Mouse (Mus musculus): Measurements from ENCODE around the gene Ppp1r16b. TPM values are rescaled to one million over a fixed set of nuclear protein-coding genes. Genes with fewer than 3 reads are reported as not detected.

The Ppp1r16b gene
- 4.5 TPM in 2 replicates for polyA plus RNA-seq (2014; fragmentation: Nextera tagmentation; extraction: Ambion mirVana)

GRCm38 (mm10) chr2:158665098-158665497 lies at the start of gene Ppp1r16b:
Ppp1r16b (plus strand) TSS chr2:158665398.
- Histone ChIP-seq H3K27ac (ENCODE audit: low read depth, low read length) (no peak within 1 kb of the TSS), H3K4me3 (ENCODE audit: low read depth, low read length) (no peak within 1 kb of the TSS), H3K4me2 (no peak within 1 kb of the TSS), H3K9ac (ENCODE audit: low read depth, low read length) (no peak within 1 kb of the TSS), H3K9me3 (replicated peaks; ENCODE audit: control insufficient read depth, low read length) (no peaks in the 10 kb centered on the region), H3K4me1 (ENCODE audit: control insufficient read depth, insufficient read depth, low read length) (peaks cover 11% of the 10 kb centered on the region), H3K36me3 (ENCODE audit: control insufficient read depth, insufficient read depth, low read length) (no peaks in the 10 kb centered on the region), H3K27me3 (ENCODE audit: control insufficient read depth, insufficient read depth, low read length) (peaks cover 35% of the 10 kb centered on the region)
- no peak for ATAC-seq (replicated peaks; ENCODE audit: insufficient number of reproducible peaks, low FRiP score, low TSS enrichment)
- WGBS (ENCODE audit: insufficient replicate concordance), result 68% methylated on average over 4 of the region's 4 CpGs

GRCm38 (mm10) chr2:158615702-158616101 lies 49.5 kb upstream of the Ppp1r16b start:
- Histone ChIP-seq H3K4me2 (no peak overlapping the region), H3K9ac (ENCODE audit: low read depth, low read length) (no peak overlapping the region), H3K4me3 (ENCODE audit: low read depth, low read length) (no peak overlapping the region), H3K36me3 (ENCODE audit: control insufficient read depth, insufficient read depth, low read length) (no peaks in the 10 kb centered on the region), H3K4me1 (ENCODE audit: control insufficient read depth, insufficient read depth, low read length) (peaks cover 6% of the 10 kb centered on the region; the same call in 1 of the 2 replicates), H3K27ac (ENCODE audit: low read depth, low read length) (no peak overlapping the region), H3K9me3 (replicated peaks; ENCODE audit: control insufficient read depth, low read length) (no peaks in the 10 kb centered on the region), H3K27me3 (ENCODE audit: control insufficient read depth, insufficient read depth, low read length) (peaks cover 94% of the 10 kb centered on the region)
- 8% methylated on average over 13 of the region's 13 CpGs for WGBS (ENCODE audit: insufficient replicate concordance)
- ATAC-seq (replicated peaks; ENCODE audit: insufficient number of reproducible peaks, low FRiP score, low TSS enrichment), result no peak

DNA sequence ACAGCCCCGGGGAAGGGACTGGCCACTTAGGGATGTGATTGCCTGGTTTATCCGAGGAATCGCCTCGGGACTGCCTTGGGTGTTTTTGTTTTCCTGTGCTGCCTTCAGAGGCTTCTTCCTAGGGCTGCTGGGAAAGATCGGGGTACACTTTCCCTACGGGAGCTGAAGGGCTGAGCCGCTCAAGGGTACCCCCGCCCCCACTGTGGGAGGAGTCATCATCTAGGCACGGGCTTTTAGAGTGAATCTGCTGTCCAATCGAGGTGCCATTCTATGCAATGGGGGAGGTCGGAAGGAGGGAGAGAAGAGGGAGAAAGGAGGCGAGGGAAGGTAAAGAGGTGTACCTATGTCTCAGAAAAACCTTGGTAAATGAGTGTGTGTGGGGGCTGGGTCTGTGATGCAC lies 48.9 kb upstream of the Ppp1r16b start:
- no peak for ATAC-seq (replicated peaks; ENCODE audit: insufficient number of reproducible peaks, low FRiP score, low TSS enrichment)
- H3K4me1 ChIP-seq (ENCODE audit: control insufficient read depth, insufficient read depth, low read length), result peaks cover 3% of the 10 kb centered on the region; the same call in 1 of the 2 replicates
- H3K27me3 ChIP-seq (ENCODE audit: control insufficient read depth, insufficient read depth, low read length), result peaks cover 94% of the 10 kb centered on the region
- no peak overlapping the region for H3K4me2 ChIP-seq
- H3K36me3 ChIP-seq (ENCODE audit: control insufficient read depth, insufficient read depth, low read length), result no peaks in the 10 kb centered on the region
- no peak overlapping the region for H3K27ac ChIP-seq (ENCODE audit: low read depth, low read length)
- H3K4me3 ChIP-seq (ENCODE audit: low read depth, low read length), result no peak overlapping the region
- no peak overlapping the region for H3K9ac ChIP-seq (ENCODE audit: low read depth, low read length)
- H3K9me3 ChIP-seq (replicated peaks; ENCODE audit: control insufficient read depth, low read length), result no peaks in the 10 kb centered on the region
- 2% methylated on average over 12 of the region's 12 CpGs for WGBS (ENCODE audit: insufficient replicate concordance)

GRCm38 (mm10) chr2:158616790-158617189 lies 48.4 kb upstream of the Ppp1r16b start:
- Histone ChIP-seq H3K27me3 (ENCODE audit: control insufficient read depth, insufficient read depth, low read length) (peaks cover 94% of the 10 kb centered on the region), H3K36me3 (ENCODE audit: control insufficient read depth, insufficient read depth, low read length) (no peaks in the 10 kb centered on the region), H3K4me2 (no peak overlapping the region), H3K4me1 (ENCODE audit: control insufficient read depth, insufficient read depth, low read length) (peaks cover 3% of the 10 kb centered on the region; the same call in 1 of the 2 replicates), H3K9ac (ENCODE audit: low read depth, low read length) (no peak overlapping the region), H3K27ac (ENCODE audit: low read depth, low read length) (no peak overlapping the region), H3K9me3 (replicated peaks; ENCODE audit: control insufficient read depth, low read length) (no peaks in the 10 kb centered on the region), H3K4me3 (ENCODE audit: low read depth, low read length) (no peak overlapping the region)
- ATAC-seq (replicated peaks; ENCODE audit: insufficient number of reproducible peaks, low FRiP score, low TSS enrichment), result no peak
- 4% methylated on average over 8 of the region's 11 CpGs for WGBS (ENCODE audit: insufficient replicate concordance)

GRCm38 (mm10) chr2:158624718-158625222 lies 40.4 kb upstream of the Ppp1r16b start, which contains the start of gene Actr5:
Actr5 (plus strand) TSS chr2:158624888.
- peak within 1 kb of the TSS; percentile 89 for H3K27ac ChIP-seq (ENCODE audit: low read depth, low read length)
- WGBS (ENCODE audit: insufficient replicate concordance), result 0% methylated on average over 39 of the region's 39 CpGs
- H3K4me2 ChIP-seq, result peak within 1 kb of the TSS; percentile 93
- H3K4me1 ChIP-seq (ENCODE audit: control insufficient read depth, insufficient read depth, low read length), result peaks cover 7% of the 10 kb centered on the region; the same call in 1 of the 2 replicates
- H3K9ac ChIP-seq (ENCODE audit: low read depth, low read length), result peak within 1 kb of the TSS; percentile 85
- peak; percentile 92 for ATAC-seq (replicated peaks; ENCODE audit: insufficient number of reproducible peaks, low FRiP score, low TSS enrichment)
- H3K36me3 ChIP-seq (ENCODE audit: control insufficient read depth, insufficient read depth, low read length), result peaks cover 8% of the 10 kb centered on the region
- peak within 1 kb of the TSS; percentile 96 for H3K4me3 ChIP-seq (ENCODE audit: low read depth, low read length)
- no peaks in the 10 kb centered on the region for H3K9me3 ChIP-seq (replicated peaks; ENCODE audit: control insufficient read depth, low read length)
- H3K27me3 ChIP-seq (ENCODE audit: control insufficient read depth, insufficient read depth, low read length), result peaks cover 17% of the 10 kb centered on the region

GRCm38 (mm10) chr2:158625231-158625630 lies 40.0 kb upstream of the Ppp1r16b start:
- Histone ChIP-seq H3K4me2 (peak overlapping the region; percentile 93), H3K27ac (ENCODE audit: low read depth, low read length) (peak overlapping the region; percentile 89), H3K9ac (ENCODE audit: low read depth, low read length) (peak overlapping the region; percentile 85), H3K9me3 (replicated peaks; ENCODE audit: control insufficient read depth, low read length) (no peaks in the 10 kb centered on the region), H3K4me3 (ENCODE audit: low read depth, low read length) (peak overlapping the region; percentile 96), H3K27me3 (ENCODE audit: control insufficient read depth, insufficient read depth, low read length) (peaks cover 15% of the 10 kb centered on the region), H3K36me3 (ENCODE audit: control insufficient read depth, insufficient read depth, low read length) (peaks cover 8% of the 10 kb centered on the region), H3K4me1 (ENCODE audit: control insufficient read depth, insufficient read depth, low read length) (peaks cover 7% of the 10 kb centered on the region; the same call in 1 of the 2 replicates)
- peak; percentile 45; the same call in 1 of the 2 replicates for ATAC-seq (replicated peaks; ENCODE audit: insufficient number of reproducible peaks, low FRiP score, low TSS enrichment)
- under 1% methylated on average over 42 of the region's 44 CpGs for WGBS (ENCODE audit: insufficient replicate concordance)

GRCm38 (mm10) chr2:158625697-158626096 lies 39.5 kb upstream of the Ppp1r16b start:
- Histone ChIP-seq H3K9ac (ENCODE audit: low read depth, low read length) (no peak overlapping the region; the same call in 1 of the 2 replicates), H3K4me1 (ENCODE audit: control insufficient read depth, insufficient read depth, low read length) (peaks cover 7% of the 10 kb centered on the region; the same call in 1 of the 2 replicates), H3K4me2 (peak overlapping the region; percentile 93), H3K27ac (ENCODE audit: low read depth, low read length) (no peak overlapping the region), H3K36me3 (ENCODE audit: control insufficient read depth, insufficient read depth, low read length) (peaks cover 8% of the 10 kb centered on the region), H3K9me3 (replicated peaks; ENCODE audit: control insufficient read depth, low read length) (no peaks in the 10 kb centered on the region), H3K4me3 (ENCODE audit: low read depth, low read length) (peak overlapping the region; percentile 96), H3K27me3 (ENCODE audit: control insufficient read depth, insufficient read depth, low read length) (peaks cover 11% of the 10 kb centered on the region)
- 28% methylated on average over 8 of the region's 8 CpGs for WGBS (ENCODE audit: insufficient replicate concordance)
- ATAC-seq (replicated peaks; ENCODE audit: insufficient number of reproducible peaks, low FRiP score, low TSS enrichment), result no peak

GRCm38 (mm10) chr2:158628858-158629257 lies 36.3 kb upstream of the Ppp1r16b start:
- ATAC-seq (replicated peaks; ENCODE audit: insufficient number of reproducible peaks, low FRiP score, low TSS enrichment), result no peak
- 59% methylated on average over 3 of the region's 3 CpGs for WGBS (ENCODE audit: insufficient replicate concordance)

DNA sequence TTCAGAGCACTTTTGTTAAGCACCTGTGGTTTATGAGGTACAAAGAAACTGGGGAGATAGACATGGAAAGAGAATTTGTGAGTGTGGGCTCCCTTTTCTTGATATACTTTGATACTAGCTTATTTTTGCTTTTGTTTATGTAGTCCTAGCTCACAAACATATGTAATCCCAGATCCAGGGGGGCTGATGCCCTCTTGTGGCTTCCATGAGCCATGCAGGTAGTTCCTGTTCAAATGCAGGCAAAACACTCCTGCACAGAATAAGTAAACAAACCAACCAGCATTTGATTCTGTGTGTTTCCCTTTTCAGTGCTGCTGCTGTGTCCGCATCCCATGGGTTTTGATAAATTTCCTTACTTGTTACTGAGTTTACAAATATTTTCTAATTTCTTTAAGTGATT lies 35.8 kb upstream of the Ppp1r16b start:
- WGBS (ENCODE audit: insufficient replicate concordance), result 71% methylated on average over 1 of the region's 1 CpGs
- no peak for ATAC-seq (replicated peaks; ENCODE audit: insufficient number of reproducible peaks, low FRiP score, low TSS enrichment)
- H3K9ac ChIP-seq (ENCODE audit: low read depth, low read length), result no peak overlapping the region
- no peaks in the 10 kb centered on the region for H3K9me3 ChIP-seq (replicated peaks; ENCODE audit: control insufficient read depth, low read length)
- no peak overlapping the region for H3K4me3 ChIP-seq (ENCODE audit: low read depth, low read length)
- no peak overlapping the region for H3K4me2 ChIP-seq
- H3K4me1 ChIP-seq (ENCODE audit: control insufficient read depth, insufficient read depth, low read length), result peaks cover 7% of the 10 kb centered on the region; the same call in 1 of the 2 replicates
- H3K27me3 ChIP-seq (ENCODE audit: control insufficient read depth, insufficient read depth, low read length), result no peaks in the 10 kb centered on the region
- peaks cover 35% of the 10 kb centered on the region for H3K36me3 ChIP-seq (ENCODE audit: control insufficient read depth, insufficient read depth, low read length)
- no peak overlapping the region for H3K27ac ChIP-seq (ENCODE audit: low read depth, low read length)

More at GRCm38 (mm10) chr2:158628858-158629257, 36.3 kb upstream of the Ppp1r16b start:
- Histone ChIP-seq H3K27me3 (ENCODE audit: control insufficient read depth, insufficient read depth, low read length) (no peaks in the 10 kb centered on the region), H3K9me3 (replicated peaks; ENCODE audit: control insufficient read depth, low read length) (no peaks in the 10 kb centered on the region), H3K36me3 (ENCODE audit: control insufficient read depth, insufficient read depth, low read length) (peaks cover 33% of the 10 kb centered on the region), H3K9ac (ENCODE audit: low read depth, low read length) (no peak overlapping the region), H3K4me3 (ENCODE audit: low read depth, low read length) (no peak overlapping the region), H3K27ac (ENCODE audit: low read depth, low read length) (no peak overlapping the region), H3K4me2 (no peak overlapping the region), H3K4me1 (ENCODE audit: control insufficient read depth, insufficient read depth, low read length) (peaks cover 7% of the 10 kb centered on the region; the same call in 1 of the 2 replicates)

Measured in heart, embryonic 11.5 days (tissue).